Mouse (Mus musculus) megakaryocyte progenitor cell, adult 5-6 weeks (primary cell): Measurements from ENCODE around the gene Aloxe3. TPM values are rescaled to one million over a fixed set of nuclear protein-coding genes. Genes with fewer than 3 reads are reported as not detected.
A peak's percentile ranks its signal among the peaks of the same experiment; 100 is the strongest.

Source experiments
- ATAC-seq: replicated peaks from 2 replicates; pipeline ENCODE4 v1.8.0; 2016; ENCODE audit warnings: mild to moderate bottlenecking, moderate TSS enrichment, inconsistent platforms; ENCODE audit not compliant: poor library complexity
- total RNA-seq, 2 experiments: library from RNA; stranded (forward) in 1 of 2; stranded (reverse) in 1 of 2; fragments of 157-497, 149-512 nt in 1 of 2; fragments of 200-1000 nt in 1 of 2; gene quantifications; 2 replicates each; pipeline versions ENCODE4 v1.2.3 to v1.2.4; 2015 to 2017

Gene Aloxe3
- total RNA-seq, 2 experiments from 2014 or later, result not detected

DNA sequence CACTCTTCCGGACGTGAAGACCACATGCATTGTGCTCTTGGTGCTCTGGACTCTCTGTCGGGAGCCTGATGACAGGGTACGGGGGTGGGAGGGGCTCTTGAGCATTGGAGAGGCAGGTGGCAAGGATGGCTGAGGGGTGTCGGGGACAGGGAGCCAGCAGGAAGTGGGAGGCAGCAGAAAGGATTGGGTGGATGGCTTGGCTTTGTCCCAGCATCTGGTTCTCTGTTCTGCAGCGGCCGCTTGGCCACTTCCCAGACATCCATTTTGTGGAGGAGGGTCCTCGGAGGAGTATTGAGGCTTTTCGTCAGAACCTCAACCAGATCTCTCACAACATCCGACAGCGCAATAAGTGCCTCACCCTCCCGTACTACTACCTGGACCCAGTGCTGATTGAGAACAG, 43.6 kb downstream of the Aloxe3 start:
- ATAC-seq, result no peak

DNA sequence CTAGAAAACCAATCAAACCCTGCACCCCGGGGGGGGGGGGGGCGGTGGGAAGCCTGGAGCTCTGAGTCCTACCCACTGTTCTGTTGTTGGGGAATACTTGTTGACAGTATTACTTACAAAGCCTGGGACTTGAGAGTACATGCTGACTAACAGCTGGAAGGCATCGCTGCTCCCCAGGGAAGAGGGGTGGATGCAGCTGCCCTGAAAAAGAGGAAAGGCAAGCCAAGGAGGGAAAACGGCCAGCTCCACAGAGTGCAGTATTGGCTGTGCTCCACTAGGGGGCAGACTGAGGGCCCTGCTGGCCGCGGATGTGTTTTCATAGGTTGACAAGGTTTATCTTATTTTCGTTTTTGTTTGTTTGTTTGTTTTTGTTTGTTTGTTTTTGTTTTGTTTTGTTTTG, 45.9 kb downstream of the Aloxe3 start:
- ATAC-seq, result peak; percentile 54; the same call in 1 of the 2 replicates

GRCm38 (mm10) chr11:69172606-69173005, 46.9 kb downstream of the Aloxe3 start:
- ATAC-seq, result no peak

GRCm38 (mm10) chr11:69174722-69175121, 49.0 kb downstream of the Aloxe3 start:
- ATAC-seq, result no peak

GRCm38 (mm10) chr11:69178525-69178924, 52.8 kb downstream of the Aloxe3 start:
- no peak for ATAC-seq

DNA sequence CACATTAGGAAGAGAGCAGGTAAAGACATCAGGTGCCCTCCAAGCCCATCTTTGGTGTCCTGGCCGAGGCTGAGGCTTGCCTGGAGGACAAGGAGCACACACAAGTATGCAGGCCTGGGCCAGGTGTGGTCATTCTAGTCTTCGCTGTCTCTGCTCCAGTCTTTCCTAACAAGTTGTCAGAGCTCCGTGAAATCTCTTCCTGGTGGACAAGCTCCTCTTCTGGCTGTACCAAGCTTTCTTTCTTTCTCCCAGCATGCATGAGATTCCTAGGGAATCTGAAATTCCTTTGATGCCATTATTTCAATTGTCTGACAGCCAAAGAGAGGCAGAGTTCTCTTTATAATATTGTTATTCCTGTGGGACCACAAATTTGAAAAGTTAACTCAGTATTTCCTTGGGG, 53.8 kb downstream of the Aloxe3 start:
- no peak for ATAC-seq

GRCm38 (mm10) chr11:69180120-69180519, 54.4 kb downstream of the Aloxe3 start:
- no peak for ATAC-seq

DNA sequence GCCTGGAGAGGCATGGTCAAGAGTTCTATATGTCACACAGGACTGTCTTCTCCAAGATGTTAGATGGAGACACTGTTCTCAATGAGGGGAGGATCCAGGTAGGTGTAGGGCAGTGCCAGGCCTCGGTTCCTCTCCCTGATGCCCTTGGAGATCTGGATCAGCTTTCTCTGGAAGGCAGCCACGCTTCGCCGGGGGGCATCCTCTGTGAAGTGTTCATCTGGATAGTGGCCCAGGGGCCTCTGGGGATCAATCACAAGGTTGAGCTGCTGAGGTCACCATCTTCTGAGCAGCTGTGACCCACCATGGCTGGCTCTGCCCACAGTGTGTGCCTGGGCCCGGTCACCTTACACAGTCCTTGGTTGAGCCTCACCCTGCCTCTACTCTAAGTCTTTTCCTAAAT, 59.3 kb downstream of the Aloxe3 start:
- no peak for ATAC-seq

DNA sequence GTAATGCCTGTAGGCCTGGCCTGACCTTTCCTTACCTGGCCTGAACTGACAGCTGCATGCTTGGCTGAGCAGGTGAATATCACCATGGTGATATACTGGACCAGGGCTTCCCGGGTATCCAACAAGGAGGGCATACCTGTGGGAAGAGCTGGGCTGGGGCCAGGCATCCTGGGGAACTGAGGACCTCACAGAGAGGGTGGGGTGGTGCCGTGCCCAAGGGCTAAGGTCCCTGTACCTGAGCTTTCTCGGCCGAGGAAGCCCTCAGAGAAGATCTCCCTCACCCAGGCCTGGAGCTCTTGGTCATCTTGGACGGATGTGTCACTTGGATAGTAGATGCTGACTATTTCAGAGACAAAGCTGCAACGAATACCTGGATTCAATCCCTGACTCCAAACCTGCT, 60.2 kb downstream of the Aloxe3 start:
- ATAC-seq, result no peak

DNA sequence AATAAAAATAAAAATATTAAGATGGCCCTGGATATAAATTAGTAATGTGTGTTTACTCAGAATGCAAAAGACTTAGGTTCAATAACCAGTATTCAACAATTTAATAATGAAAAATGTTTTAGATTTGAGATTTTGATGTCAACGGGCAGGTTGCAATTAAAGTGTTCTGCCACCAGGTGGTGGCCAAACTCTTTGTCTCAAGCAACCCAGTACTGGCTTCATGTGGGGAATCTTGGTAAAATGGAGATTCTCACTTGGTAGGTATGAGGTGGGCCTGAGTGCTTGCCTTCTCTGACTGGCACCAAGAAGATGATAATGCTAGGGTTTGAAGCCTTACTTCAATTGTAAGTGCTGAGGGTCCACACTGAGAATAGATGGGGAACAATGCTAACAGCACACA, 67.1 kb downstream of the Aloxe3 start:
- peak; percentile 64; the same call in 1 of the 2 replicates for ATAC-seq

DNA sequence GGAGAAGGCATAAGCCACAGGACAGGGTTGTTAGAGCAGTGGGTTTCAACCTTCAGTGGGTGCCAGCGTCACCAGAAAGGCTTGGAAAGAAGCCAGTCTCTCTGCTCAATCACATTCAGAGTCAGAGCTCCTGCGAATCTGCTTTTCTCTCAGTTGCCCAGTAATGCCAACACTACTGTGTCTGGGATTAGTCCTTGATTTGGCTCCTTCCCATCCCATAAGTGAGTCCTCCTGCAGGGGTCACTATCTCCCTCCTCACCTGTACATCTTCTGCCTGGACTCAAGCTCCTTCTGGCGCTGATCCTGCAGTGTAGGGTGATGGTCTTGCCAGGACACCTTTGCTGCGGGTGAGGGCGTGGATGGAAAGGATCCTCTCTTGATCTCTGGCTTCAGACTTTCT, 71.1 kb downstream of the Aloxe3 start:
- no peak for ATAC-seq

- ATAC-seq, result no peak
These were observed 71.5 kb downstream of the Aloxe3 start for GRCm38 (mm10) chr11:69197194-69197593.

- no peak for ATAC-seq
These were observed 72.0 kb downstream of the Aloxe3 start, which contains the start of gene Alox8 for GRCm38 (mm10) chr11:69197743-69198142. Gene Alox8 (minus strand): TSS chr11:69197843.

Other genes starting within 250 kb of the Aloxe3 start
- not detected in 2 replicates for gene Rnf222, start 237.3 kb upstream of the Aloxe3 start, total RNA-seq (2015)
- gene Rnf222, start 237.3 kb upstream of the Aloxe3 start, total RNA-seq (2017), result not detected in 2 replicates
- gene Rpl26, start 224.3 kb upstream of the Aloxe3 start, total RNA-seq (2015), result 3,945 and 4,034 TPM in 2 replicates
- 6,407 and 6,432 TPM in 2 replicates for gene Rpl26, start 224.3 kb upstream of the Aloxe3 start, total RNA-seq (2017)
- not detected in 2 replicates for gene Odf4, start 198.8 kb upstream of the Aloxe3 start, total RNA-seq (2015)
- not detected in 2 replicates for gene Odf4, start 198.8 kb upstream of the Aloxe3 start, total RNA-seq (2017)
- gene Arhgef15, start 168.4 kb upstream of the Aloxe3 start, total RNA-seq (2015), result not detected in 2 replicates
- gene Arhgef15, start 168.4 kb upstream of the Aloxe3 start, total RNA-seq (2017), result 0.04 and 0.98 TPM in 2 replicates
- gene Slc25a35, start 157.8 kb upstream of the Aloxe3 start, total RNA-seq (2015), result 2.2 and 2.8 TPM in 2 replicates
- 0.30 and 0.75 TPM in 2 replicates for gene Slc25a35, start 157.8 kb upstream of the Aloxe3 start, total RNA-seq (2017)
- gene Rangrf, start 150.7 kb upstream of the Aloxe3 start, total RNA-seq (2015), result 91.0 and 123 TPM in 2 replicates
- 46.3 and 54.1 TPM in 2 replicates for gene Rangrf, start 150.7 kb upstream of the Aloxe3 start, total RNA-seq (2017)
- gene Pfas, start 117.4 kb upstream of the Aloxe3 start, total RNA-seq (2015), result 24.8 and 31.3 TPM in 2 replicates
- gene Pfas, start 117.4 kb upstream of the Aloxe3 start, total RNA-seq (2017), result 34.9 and 48.8 TPM in 2 replicates
- 27.8 and 33.7 TPM in 2 replicates for gene Ctc1, start 110.0 kb upstream of the Aloxe3 start, total RNA-seq (2015)
- gene Ctc1, start 110.0 kb upstream of the Aloxe3 start, total RNA-seq (2017), result 21.2 and 27.2 TPM in 2 replicates
- gene Aurkb, start 80.2 kb upstream of the Aloxe3 start, total RNA-seq (2015), result 100 and 103 TPM in 2 replicates
- gene Aurkb, start 80.2 kb upstream of the Aloxe3 start, total RNA-seq (2017), result 103 and 128 TPM in 2 replicates
- gene Borcs6, start 66.2 kb upstream of the Aloxe3 start, total RNA-seq (2015), result 6.2 and 7.6 TPM in 2 replicates
- gene Borcs6, start 66.2 kb upstream of the Aloxe3 start, total RNA-seq (2017), result 6.6 and 6.7 TPM in 2 replicates
- 18.6 and 23.4 TPM in 2 replicates for gene Tmem107, start 55.1 kb upstream of the Aloxe3 start, total RNA-seq (2015)
- gene Tmem107, start 55.1 kb upstream of the Aloxe3 start, total RNA-seq (2017), result 23.9 and 40.6 TPM in 2 replicates
- 36.6 and 41.2 TPM in 2 replicates for gene Vamp2, start 37.4 kb upstream of the Aloxe3 start, total RNA-seq (2015)
- 8.2 and 12.8 TPM in 2 replicates for gene Vamp2, start 37.4 kb upstream of the Aloxe3 start, total RNA-seq (2017)
- gene Per1, start 30.7 kb upstream of the Aloxe3 start, total RNA-seq (2015), result 8.3 and 8.8 TPM in 2 replicates
- 4.0 and 4.8 TPM in 2 replicates for gene Per1, start 30.7 kb upstream of the Aloxe3 start, total RNA-seq (2017)
- not detected in 2 replicates for gene Hes7, start 5.5 kb upstream of the Aloxe3 start, total RNA-seq (2015)
- not detected in 2 replicates for gene Hes7, start 5.5 kb upstream of the Aloxe3 start, total RNA-seq (2017)
- gene 9130213A22Rik, start 3.3 kb upstream of the Aloxe3 start, total RNA-seq (2015), result not detected in 2 replicates
- not detected in 2 replicates for gene 9130213A22Rik, start 3.3 kb upstream of the Aloxe3 start, total RNA-seq (2017)
- gene Alox12b, start 31.1 kb downstream of the Aloxe3 start, total RNA-seq (2015), result not detected in 2 replicates
- gene Alox12b, start 31.1 kb downstream of the Aloxe3 start, total RNA-seq (2017), result not detected in 2 replicates
- 0.07 TPM in 1 of 2 replicates, not detected in the other for gene Alox8, start 71.9 kb downstream of the Aloxe3 start, total RNA-seq (2015)
- 0.44 TPM in 1 of 2 replicates, not detected in the other for gene Alox8, start 71.9 kb downstream of the Aloxe3 start, total RNA-seq (2017)
- gene Gucy2e, start 111.1 kb downstream of the Aloxe3 start, total RNA-seq (2015), result 0.10 TPM in 1 of 2 replicates, not detected in the other
- 0.03 TPM in 1 of 2 replicates, not detected in the other for gene Gucy2e, start 111.1 kb downstream of the Aloxe3 start, total RNA-seq (2017)
- 30.5 and 49.5 TPM in 2 replicates for gene Cntrob, start 197.9 kb downstream of the Aloxe3 start, total RNA-seq (2015)
- gene Cntrob, start 197.9 kb downstream of the Aloxe3 start, total RNA-seq (2017), result 26.9 and 29.8 TPM in 2 replicates
- 117 and 136 TPM in 2 replicates for gene Trappc1, start 198.1 kb downstream of the Aloxe3 start, total RNA-seq (2015)
- 87.2 and 103 TPM in 2 replicates for gene Trappc1, start 198.1 kb downstream of the Aloxe3 start, total RNA-seq (2017)
- gene Kcnab3, start 200.4 kb downstream of the Aloxe3 start, total RNA-seq (2015), result 0.07 and 0.34 TPM in 2 replicates
- gene Kcnab3, start 200.4 kb downstream of the Aloxe3 start, total RNA-seq (2017), result 0.14 TPM in 1 of 2 replicates, not detected in the other
- gene Rnf227, start 214.6 kb downstream of the Aloxe3 start, total RNA-seq (2015), result 4.3 and 6.2 TPM in 2 replicates
- 5.1 and 7.1 TPM in 2 replicates for gene Rnf227, start 214.6 kb downstream of the Aloxe3 start, total RNA-seq (2017)
- 17.0 and 22.4 TPM in 2 replicates for gene Chd3, start 243.5 kb downstream of the Aloxe3 start, total RNA-seq (2015)
- 19.9 and 38.2 TPM in 2 replicates for gene Chd3, start 243.5 kb downstream of the Aloxe3 start, total RNA-seq (2017)